ENCODE assay signal across 20 mouse cellular contexts in genomic region chr3:153864636-153865429, GRCm38 (mm10). TPM values are rescaled to one million over a fixed set of nuclear protein-coding genes. Genes with fewer than 3 reads are reported as not detected.
DNase-seq lines count a peak whose midpoint lies in the region; ATAC-seq and TF ChIP-seq lines count a peak whose summit lies in the region.
"Had no signal": no experiment of that assay in that cellular context is flagged by ENCODE, and none has a peak within 500 bp of the region (broad histone marks: within the 10 kb centered on the region; RNA-seq: fewer than 3 reads in every experiment).

No protein-coding gene starts in this region.

- no peak for TF ChIP-seq EP300 in liver, postnatal 0 days (IDR thresholded peaks at IDR 0.05; ENCODE audit: low read depth)

- H3K27ac ChIP-seq in embryonic facial prominence, embryonic 15.5 days (replicated peaks), result no peak overlapping the region
- no peak overlapping the region for H3K27ac ChIP-seq in embryonic facial prominence, embryonic 10.5 days (replicated peaks)
- H3K27ac ChIP-seq in liver, embryonic 11.5 days (ENCODE audit: low read depth, low read length), result no peak overlapping the region
- no peak overlapping the region for H3K27ac ChIP-seq in liver, postnatal 0 days (ENCODE audit: low read depth)
- H3K27ac ChIP-seq: embryonic facial prominence, embryonic 13.5 days; forebrain, embryonic 15.5 days; heart, embryonic 15.5 days; midbrain, embryonic 13.5 days; neural tube, embryonic 12.5 days had no signal

- TF ChIP-seq CTCF in liver, postnatal 0 days (IDR thresholded peaks at IDR 0.05; ENCODE audit: low read depth), result peak; percentile 55

- no peak overlapping the region for H3K4me2 ChIP-seq in embryonic facial prominence, embryonic 15.5 days (replicated peaks)
- H3K4me2 ChIP-seq in liver, embryonic 11.5 days, result no peak overlapping the region
- no peak overlapping the region for H3K4me2 ChIP-seq in liver, postnatal 0 days (ENCODE audit: low read depth, low read length)
- H3K4me2 ChIP-seq: embryonic facial prominence, embryonic 13.5 days; forebrain, embryonic 15.5 days; heart, embryonic 15.5 days; midbrain, embryonic 13.5 days; neural tube, embryonic 12.5 days had no signal

- no peaks in the 10 kb centered on the region for H3K9me3 ChIP-seq in embryonic facial prominence, embryonic 15.5 days (replicated peaks)
- H3K9me3 ChIP-seq in embryonic facial prominence, embryonic 10.5 days, result no peaks in the 10 kb centered on the region
- no peaks in the 10 kb centered on the region for H3K9me3 ChIP-seq in liver, embryonic 11.5 days (ENCODE audit: control insufficient read depth, low read length)
- no peaks in the 10 kb centered on the region for H3K9me3 ChIP-seq in liver, postnatal 0 days (ENCODE audit: low read length)
- H3K9me3 ChIP-seq: embryonic facial prominence, embryonic 13.5 days; forebrain, embryonic 15.5 days; heart, embryonic 15.5 days; midbrain, embryonic 13.5 days; neural tube, embryonic 12.5 days had no signal

- no peak for DNase-seq in embryonic facial prominence, embryonic 10.5 days (ENCODE audit: low spot score)
- DNase-seq in liver, embryonic 11.5 days (ENCODE audit: low spot score), result no peak
- no peak for DNase-seq in liver
- no peak for DNase-seq in liver, postnatal 0 days
- DNase-seq in cerebellum, adult 9-10 months, result no peak
- DNase-seq in c-Kit-positive CD71-positive TER-119-positive erythroid progenitor cells, embryonic 14.5 days (ENCODE audit: low spot score), result no peak
- DNase-seq: cerebellum, adult 11-12 months; gastrocnemius, postnatal 14 days; kidney, postnatal 4 days; lung, adult 2 months; retina, postnatal 1 day had no signal

- H3K9ac ChIP-seq in embryonic facial prominence, embryonic 15.5 days, result no peak overlapping the region
- no peak overlapping the region for H3K9ac ChIP-seq in liver, embryonic 11.5 days (ENCODE audit: low read depth, low read length)
- H3K9ac ChIP-seq in liver, postnatal 0 days (replicated peaks), result no peak overlapping the region
- H3K9ac ChIP-seq: embryonic facial prominence, embryonic 13.5 days; forebrain, embryonic 15.5 days; heart, embryonic 15.5 days; midbrain, embryonic 13.5 days; neural tube, embryonic 12.5 days had no signal

- ATAC-seq in embryonic facial prominence, embryonic 15.5 days (ENCODE audit: insufficient number of reproducible peaks, low FRiP score, low TSS enrichment, low read depth), result peak; percentile 43; the same call in 1 of the 2 replicates
- peak; percentile 41 for ATAC-seq in liver, embryonic 11.5 days (replicated peaks; ENCODE audit: low FRiP score)
- ATAC-seq in common myeloid progenitor, adult 5-6 weeks (replicated peaks; ENCODE audit: low read depth, poor library complexity, severe bottlenecking), result peak; percentile 68
- no peak for ATAC-seq in liver, postnatal 0 days
- ATAC-seq: forebrain, embryonic 15.5 days; midbrain, embryonic 13.5 days had no signal

- H3K36me3 ChIP-seq in embryonic facial prominence, embryonic 15.5 days, result no peaks in the 10 kb centered on the region
- H3K36me3 ChIP-seq in embryonic facial prominence, embryonic 10.5 days (replicated peaks), result no peaks in the 10 kb centered on the region
- H3K36me3 ChIP-seq in liver, embryonic 11.5 days (ENCODE audit: control insufficient read depth, insufficient read depth, low read length), result no peaks in the 10 kb centered on the region
- no peaks in the 10 kb centered on the region for H3K36me3 ChIP-seq in liver, postnatal 0 days (replicated peaks; ENCODE audit: insufficient read depth, low read length)
- H3K36me3 ChIP-seq: embryonic facial prominence, embryonic 13.5 days; forebrain, embryonic 15.5 days; heart, embryonic 15.5 days; midbrain, embryonic 13.5 days; neural tube, embryonic 12.5 days had no signal

- H3K4me1 ChIP-seq in embryonic facial prominence, embryonic 15.5 days, result no peaks in the 10 kb centered on the region
- H3K4me1 ChIP-seq in embryonic facial prominence, embryonic 10.5 days, result no peaks in the 10 kb centered on the region
- H3K4me1 ChIP-seq in liver, embryonic 11.5 days (replicated peaks; ENCODE audit: control insufficient read depth, insufficient read depth, low read length), result no peaks in the 10 kb centered on the region; the same call in 1 of the 2 replicates
- no peaks in the 10 kb centered on the region for H3K4me1 ChIP-seq in liver, postnatal 0 days (ENCODE audit: insufficient read depth)
- H3K4me1 ChIP-seq: embryonic facial prominence, embryonic 13.5 days; forebrain, embryonic 15.5 days; heart, embryonic 15.5 days; midbrain, embryonic 13.5 days; neural tube, embryonic 12.5 days had no signal

- 84% methylated on average over 4 of the region's 4 CpGs for WGBS in embryonic facial prominence, embryonic 15.5 days
- 84% methylated on average over 4 of the region's 4 CpGs for WGBS in embryonic facial prominence, embryonic 10.5 days
- WGBS in liver, embryonic 11.5 days, result 62% methylated on average over 4 of the region's 4 CpGs
- 50% methylated on average over 4 of the region's 4 CpGs for WGBS in liver, postnatal 0 days (ENCODE audit: insufficient replicate concordance)

- H3K27me3 ChIP-seq in embryonic facial prominence, embryonic 15.5 days, result no peaks in the 10 kb centered on the region
- no peaks in the 10 kb centered on the region for H3K27me3 ChIP-seq in embryonic facial prominence, embryonic 10.5 days (replicated peaks; ENCODE audit: low read depth, poor library complexity, severe bottlenecking)
- H3K27me3 ChIP-seq in liver, embryonic 11.5 days (replicated peaks; ENCODE audit: control insufficient read depth, insufficient read depth, low read length), result no peaks in the 10 kb centered on the region
- H3K27me3 ChIP-seq in liver, postnatal 0 days (ENCODE audit: insufficient read depth, low read length), result no peaks in the 10 kb centered on the region
- H3K27me3 ChIP-seq: embryonic facial prominence, embryonic 13.5 days; forebrain, embryonic 15.5 days; heart, embryonic 15.5 days; midbrain, embryonic 13.5 days; neural tube, embryonic 12.5 days had no signal

- H3K4me3 ChIP-seq in embryonic facial prominence, embryonic 15.5 days (replicated peaks), result no peak overlapping the region
- H3K4me3 ChIP-seq in embryonic facial prominence, embryonic 10.5 days, result no peak overlapping the region
- no peak overlapping the region for H3K4me3 ChIP-seq in liver, embryonic 11.5 days (ENCODE audit: low read depth, low read length)
- H3K4me3 ChIP-seq in liver, postnatal 0 days (ENCODE audit: low read depth, low read length), result no peak overlapping the region
- H3K4me3 ChIP-seq: embryonic facial prominence, embryonic 13.5 days; forebrain, embryonic 15.5 days; heart, embryonic 15.5 days; midbrain, embryonic 13.5 days; neural tube, embryonic 12.5 days had no signal

RNA-seq across cellular contexts. Expression of gene Asb17, which starts 20.8 kb away (rescaled TPM):
- 0.59 and 1.1 TPM in 2 replicates for polyA plus RNA-seq in embryonic facial prominence, embryonic 15.5 days (2015; fragmentation: Nextera tagmentation; extraction: Ambion mirVana)
- polyA plus RNA-seq in embryonic facial prominence, embryonic 10.5 days (2016; fragmentation: Nextera tagmentation; extraction: Ambion mirVana), result 0.19 and 0.34 TPM in 2 replicates
- 8.3 and 9.6 TPM in 2 replicates for polyA plus RNA-seq in liver, embryonic 11.5 days (2014; fragmentation: Nextera tagmentation; extraction: Ambion mirVana)
- 0.58 and 1.3 TPM in 2 replicates for total RNA-seq in common myeloid progenitor, adult 5-6 weeks (2017)
- 0.40 and 0.66 TPM in 2 replicates for polyA plus RNA-seq in liver, postnatal 0 days (2015; fragmentation: Nextera tagmentation; extraction: Ambion mirVana)
- total RNA-seq: adrenal gland, postnatal 4 days; gastrocnemius, postnatal 14 days; left cerebral cortex, adult 18-20 months had no signal
- polyA plus RNA-seq: lung, adult 2 months; midbrain, embryonic 13.5 days had no signal

RNA-seq across cellular contexts. Expression of gene Msh4, which starts 41.1 kb away (rescaled TPM):
- 0.09 and 0.15 TPM in 2 replicates for polyA plus RNA-seq in embryonic facial prominence, embryonic 15.5 days (2015; fragmentation: Nextera tagmentation; extraction: Ambion mirVana)
- 0.15 TPM in 2 replicates for polyA plus RNA-seq in embryonic facial prominence, embryonic 10.5 days (2016; fragmentation: Nextera tagmentation; extraction: Ambion mirVana)
- 0.09 and 0.11 TPM in 2 replicates for polyA plus RNA-seq in liver, embryonic 11.5 days (2014; fragmentation: Nextera tagmentation; extraction: Ambion mirVana)
- total RNA-seq in common myeloid progenitor, adult 5-6 weeks (2017), result 0.23 TPM in 1 of 2 replicates, not detected in the other
- not detected in 2 replicates for polyA plus RNA-seq in liver, postnatal 0 days (2015; fragmentation: Nextera tagmentation; extraction: Ambion mirVana)

RNA-seq across cellular contexts. Expression of gene Rabggtb, which starts 48.0 kb away (rescaled TPM):
- 46.5 and 51.4 TPM in 2 replicates for polyA plus RNA-seq in embryonic facial prominence, embryonic 15.5 days (2015; fragmentation: Nextera tagmentation; extraction: Ambion mirVana)
- polyA plus RNA-seq in embryonic facial prominence, embryonic 10.5 days (2016; fragmentation: Nextera tagmentation; extraction: Ambion mirVana), result 46.9 and 48.9 TPM in 2 replicates
- 86.9 and 95.9 TPM in 2 replicates for polyA plus RNA-seq in liver, embryonic 11.5 days (2014; fragmentation: Nextera tagmentation; extraction: Ambion mirVana)
- total RNA-seq in common myeloid progenitor, adult 5-6 weeks (2017), result 135 and 147 TPM in 2 replicates
- 28.7 and 31.8 TPM in 2 replicates for polyA plus RNA-seq in liver, postnatal 0 days (2015; fragmentation: Nextera tagmentation; extraction: Ambion mirVana)
